13 mouse cellular contexts compared by ENCODE assay signal in genomic region chr3:136741659-136742058, GRCm38 (mm10).
DNase-seq lines count a peak whose midpoint lies in the region; ATAC-seq and TF ChIP-seq lines count a peak whose summit lies in the region.
"Had no signal": no experiment of that assay in that cellular context is flagged by ENCODE, and none has a peak within 500 bp of the region (broad histone marks: within the 10 kb centered on the region; RNA-seq: fewer than 3 reads in every experiment).

No protein-coding gene starts in this region.

- TF ChIP-seq CTCF in heart, adult 2 months (IDR thresholded peaks at IDR 0.05), result no peak

- peaks cover 31% of the 10 kb centered on the region for H3K4me1 ChIP-seq in heart, embryonic 16.5 days (ENCODE audit: control insufficient read depth, insufficient read depth, low read length)
- H3K4me1 ChIP-seq in heart, adult 2 months (ENCODE audit: control insufficient read depth, insufficient read depth, low read length), result peaks cover 12% of the 10 kb centered on the region
- peaks cover 45% of the 10 kb centered on the region for H3K4me1 ChIP-seq in megakaryocyte, embryonic 14.5 days

- no peak overlapping the region for H3K4me3 ChIP-seq in heart, embryonic 16.5 days (ENCODE audit: low read length)
- no peak overlapping the region for H3K4me3 ChIP-seq in heart, adult 2 months
- peak overlapping the region; percentile 33 for H3K4me3 ChIP-seq in megakaryocyte, embryonic 14.5 days (replicated peaks)
- H3K4me3 ChIP-seq: limb, embryonic 13.5 days had no signal

- intact Hi-C loops in heart, adult 2 months (cut with DNase I), result loop anchor here (2.0 to 5.0 kb wide), 2 partner anchors 15 to 61 kb away; no protein-coding TSS in a partner anchor
- intact Hi-C loops in gastrocnemius, postnatal 14 days (cut with DNase I; ENCODE audit: low total_unique reads), result no loop called here

- no peak overlapping the region for H3K9ac ChIP-seq in heart, embryonic 16.5 days (ENCODE audit: low read length)
- H3K9ac ChIP-seq in heart, adult 2 months (ENCODE audit: low read depth, low read length), result no peak overlapping the region
- H3K9ac ChIP-seq: limb, embryonic 13.5 days had no signal

- 0 out of 2 replicates have a peak, but pooled peaks have one; percentile 25 for ATAC-seq in heart, embryonic 16.5 days (replicated peaks; ENCODE audit: extremely low read depth, insufficient read depth, low FRiP score)
- no peak for ATAC-seq in megakaryocyte, adult 5-6 weeks (ENCODE audit: poor library complexity, severe bottlenecking)

- H3K27ac ChIP-seq in heart, embryonic 16.5 days (ENCODE audit: low read length), result 0 out of 2 replicates have a peak overlapping the region, but pooled peaks have one; percentile 4
- no peak overlapping the region for H3K27ac ChIP-seq in heart, adult 2 months
- H3K27ac ChIP-seq: limb, embryonic 13.5 days had no signal

- TF ChIP-seq POLR2A in heart, adult 2 months (IDR thresholded peaks at IDR 0.05; ENCODE audit: insufficient read depth, low read depth, low read length), result no peak

- H3K79me2 ChIP-seq in heart, adult 2 months (replicated peaks; ENCODE audit: control insufficient read depth, insufficient read depth, low read length), result peaks cover 14% of the 10 kb centered on the region

- no peak for DNase-seq in heart, adult 2 months
- DNase-seq in ES-CJ7 (ENCODE audit: low read depth, low spot score), result peak; percentile 66
- peak; percentile 33 for DNase-seq in lung, postnatal 36 days
- DNase-seq in gastrocnemius, postnatal 14 days, result no peak
- DNase-seq: adrenal gland, postnatal 10 days; cerebellum, postnatal 10 days; gastrocnemius, postnatal 25 days; kidney, adult 8-10 months; right cerebral cortex, postnatal 14 days had no signal

- peak overlapping the region; percentile 38 for H3K4me2 ChIP-seq in heart, embryonic 16.5 days (ENCODE audit: low read depth, low read length)
- H3K4me2 ChIP-seq: limb, embryonic 13.5 days had no signal

- no peaks in the 10 kb centered on the region for H3K9me3 ChIP-seq in heart, embryonic 16.5 days (replicated peaks; ENCODE audit: control insufficient read depth, low read length)
- H3K9me3 ChIP-seq in megakaryocyte, embryonic 14.5 days, result no peaks in the 10 kb centered on the region; the same call in 1 of the 2 replicates
- H3K9me3 ChIP-seq: limb, embryonic 13.5 days had no signal

- H3K36me3 ChIP-seq in heart, embryonic 16.5 days (ENCODE audit: control insufficient read depth, insufficient read depth), result no peaks in the 10 kb centered on the region
- peaks cover 4% of the 10 kb centered on the region; the same call in 1 of the 2 replicates for H3K36me3 ChIP-seq in heart, adult 2 months (ENCODE audit: control insufficient read depth, insufficient read depth, low read length)
- no peaks in the 10 kb centered on the region for H3K36me3 ChIP-seq in megakaryocyte, embryonic 14.5 days (replicated peaks; ENCODE audit: low read length)
- H3K36me3 ChIP-seq: limb, embryonic 13.5 days had no signal

- TF ChIP-seq EP300 in heart, adult 2 months (IDR thresholded peaks at IDR 0.05; ENCODE audit: insufficient read depth, low read depth, low read length), result no peak

- H3K27me3 ChIP-seq in heart, embryonic 16.5 days (ENCODE audit: control insufficient read depth, insufficient read depth, low read length), result no peaks in the 10 kb centered on the region
- no peaks in the 10 kb centered on the region for H3K27me3 ChIP-seq in heart, adult 2 months (ENCODE audit: control insufficient read depth, insufficient read depth, low read length)
- H3K27me3 ChIP-seq in megakaryocyte, embryonic 14.5 days (replicated peaks), result no peaks in the 10 kb centered on the region
- H3K27me3 ChIP-seq: limb, embryonic 13.5 days had no signal

- WGBS in heart, embryonic 16.5 days, result 36% methylated on average over 5 of the region's 5 CpGs
- WGBS in heart, adult 2 months, result 57% methylated on average over 5 of the region's 5 CpGs

Comparison
In these comparisons a context has a peak if more than half of its experiments do, and no peak if none do; other contexts are left out.
1. DNase-seq: peak in ES-CJ7 (single experiment) and lung, postnatal 36 days (single experiment); none in heart, adult 2 months (0 of 2) and gastrocnemius, postnatal 14 days (single experiment).